Mouse (Mus musculus): ENCODE measurements around the gene Arhgef6.

The Arhgef6 gene

GRCm38 (mm10) chrX:57189335-57189734 is 149.2 kb downstream of the Arhgef6 start:
- no peak for DNase-seq

- no peak for DNase-seq
These were observed 151.2 kb downstream of the Arhgef6 start for GRCm38 (mm10) chrX:57187301-57187700.

GRCm38 (mm10) chrX:57183359-57183758 is 155.2 kb downstream of the Arhgef6 start:
- no peak for DNase-seq

DNA sequence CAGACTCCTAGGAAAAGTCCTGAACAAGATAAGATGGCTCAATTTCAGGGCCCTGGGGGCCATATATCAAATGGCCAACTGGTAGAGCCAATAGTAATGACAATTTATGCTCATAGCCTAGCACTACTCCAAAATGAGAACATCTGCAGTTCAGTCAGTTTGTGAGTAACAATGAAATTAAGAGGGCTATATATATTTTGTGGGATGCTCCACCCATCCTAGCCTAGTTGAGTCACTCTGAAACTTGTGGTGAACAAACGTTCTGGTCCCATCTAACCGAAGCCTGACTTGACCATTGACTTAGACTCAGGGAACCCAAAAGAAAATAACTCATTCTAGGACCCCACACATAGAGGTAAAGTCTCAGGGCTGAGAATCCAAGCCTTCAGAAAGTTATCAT is 156.1 kb downstream of the Arhgef6 start:
- DNase-seq: no peak

Data from kidney, postnatal 4 days (tissue).